Mouse (Mus musculus) myocyte (in vitro differentiated cells): ENCODE data around the gene Mtfr1l. TPM values are rescaled to one million over a fixed set of nuclear protein-coding genes. Genes with fewer than 3 reads are reported as not detected.

Source experiments
- H3K27me3 ChIP-seq: one replicate; pipeline ENCODE4 v1.6.1; 2011; ENCODE audit not compliant: control insufficient read depth, insufficient read depth, insufficient read length
- H3K36me3 ChIP-seq: one replicate; pipeline ENCODE4 v1.6.1; 2011; ENCODE audit not compliant: control insufficient read depth, insufficient read depth
- H3K4me2 ChIP-seq: one replicate; pipeline ENCODE4 v1.6.1; 2011; ENCODE audit warnings: low read depth, control low read depth
- H3K4me3 ChIP-seq: one replicate; pipeline ENCODE4 v1.5.1; 2011; ENCODE audit warnings: mild to moderate bottlenecking, control low read depth, moderate library complexity
- H3K79me2 ChIP-seq: one replicate; pipeline ENCODE4 v1.6.1; 2011; ENCODE audit not compliant: control insufficient read depth, insufficient read depth
- H3ac ChIP-seq: one replicate; pipeline ENCODE4 v1.6.1; 2011; ENCODE audit not compliant: control insufficient read depth, insufficient read length
- CEBPB ChIP-seq: IDR thresholded peaks from 2 replicates; pipeline ENCODE4 v1.6.1; 2011; ENCODE audit warnings: mild to moderate bottlenecking, moderate library complexity; ENCODE audit not compliant: poor library complexity, insufficient read depth, severe bottlenecking
- E2F4 ChIP-seq: IDR thresholded peaks from one replicate; pipeline ENCODE4 v1.6.1; 2011; ENCODE audit warnings: mild to moderate bottlenecking, control low read depth, moderate library complexity; ENCODE audit not compliant: insufficient read depth
- MAX ChIP-seq: IDR thresholded peaks from one replicate; pipeline ENCODE4 v1.6.1; 2011; ENCODE audit warnings: low read depth, mild to moderate bottlenecking, control low read depth
- MYOD1 ChIP-seq, 3 experiments: IDR thresholded peaks; one replicate each; pipeline ENCODE4 v1.6.1; 2011; ENCODE audit warnings: control low read depth in 2 of 3, low read depth in 2 of 3, mild to moderate bottlenecking in 2 of 3, moderate library complexity in 1 of 3; ENCODE audit not compliant: insufficient read length in 2 of 3, control insufficient read depth in 1 of 3
- MYOG ChIP-seq, 3 experiments: IDR thresholded peaks; one replicate each; pipeline ENCODE4 v1.6.1; 2011; ENCODE audit warnings: control low read depth in 2 of 3, low read depth in 2 of 3, mild to moderate bottlenecking in 2 of 3; ENCODE audit not compliant: insufficient read length in 2 of 3, control insufficient read depth in 1 of 3, insufficient read depth in 1 of 3
- POLR2A ChIP-seq: IDR thresholded peaks from one replicate; pipeline ENCODE4 v1.6.1; 2011; ENCODE audit warnings: low read depth, mild to moderate bottlenecking, control low read depth, moderate library complexity; ENCODE audit not compliant: insufficient read length
- POLR2AphosphoS2 ChIP-seq: IDR thresholded peaks from one replicate; pipeline ENCODE4 v1.6.1; 2011; ENCODE audit warnings: low read depth, control low read depth; ENCODE audit not compliant: insufficient read length
- REST ChIP-seq: IDR thresholded peaks from one replicate; pipeline ENCODE4 v1.6.1; 2011; ENCODE audit warnings: mild to moderate bottlenecking, control low read depth, moderate library complexity; ENCODE audit not compliant: insufficient read depth, insufficient read length
- SRF ChIP-seq: IDR thresholded peaks from one replicate; pipeline ENCODE4 v1.6.1; 2011; ENCODE audit warnings: low read depth; ENCODE audit not compliant: control insufficient read depth, insufficient read length
- TCF12 ChIP-seq: IDR thresholded peaks from one replicate; pipeline ENCODE4 v1.6.1; 2011; ENCODE audit warnings: mild to moderate bottlenecking, control low read depth; ENCODE audit not compliant: poor library complexity, insufficient read depth, severe bottlenecking
- TCF3 ChIP-seq: IDR thresholded peaks from one replicate; pipeline ENCODE4 v1.6.1; 2011; ENCODE audit warnings: low read depth, control low read depth; ENCODE audit not compliant: insufficient read length
- USF1 ChIP-seq: IDR thresholded peaks from one replicate; pipeline ENCODE4 v1.6.1; 2011; ENCODE audit warnings: low read depth, mild to moderate bottlenecking, control low read depth, moderate library complexity
- polyA plus RNA-seq: library from polyadenylated mRNA; unstranded; fragments of >200 nt; fragmentation: generic; extraction: Trizol; gene quantifications from one replicate; pipeline ENCODE4 v1.2.1, GENCODE M21; 2012; ENCODE audit warnings: missing spikeins

Gene Mtfr1l
- polyA plus RNA-seq, 1 experiment = 92.0 TPM

DNA sequence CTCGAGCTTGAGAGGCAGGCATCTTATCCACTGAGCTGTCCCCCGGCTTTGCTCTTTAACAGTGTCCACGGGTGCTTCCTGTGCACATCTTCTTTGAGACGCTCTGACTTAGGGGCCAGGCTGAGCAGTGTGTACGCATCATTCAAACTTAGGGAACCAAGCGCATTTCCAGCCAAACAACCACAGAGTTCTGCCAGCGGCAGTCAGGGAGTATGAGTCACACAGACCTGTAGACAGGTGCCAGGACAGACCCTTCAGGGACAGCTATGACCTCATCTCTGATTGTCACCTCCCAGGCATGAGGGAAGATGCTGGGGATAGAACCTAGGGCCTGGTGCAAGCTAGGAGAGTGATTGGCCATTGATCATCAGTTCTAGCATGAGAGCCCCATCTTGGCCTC is 24.0 kb upstream of the Mtfr1l start:
- Histone ChIP-seq H3K27me3 (no peaks in the 10 kb centered on the region), H3K79me2 (no peaks in the 10 kb centered on the region), H3ac (no peak overlapping the region), H3K4me3 (no peak overlapping the region), H3K36me3 (no peaks in the 10 kb centered on the region), H3K4me2 (no peak overlapping the region)
- TF ChIP-seq MYOG (IDR thresholded peaks at IDR 0.05; ENCODE audit: control insufficient read depth in 1 of 3, insufficient read depth in 1 of 3, insufficient read length in 2 of 3, low read depth in 2 of 3) = peak in 1 of 3 experiments; percentile 22
- peak in 2 of 3 experiments; percentile 36 to 60 for TF ChIP-seq MYOD1 (IDR thresholded peaks at IDR 0.05; ENCODE audit: control insufficient read depth in 1 of 3, insufficient read length in 2 of 3, low read depth in 2 of 3)
- no peak for TF ChIP-seq E2F4
- no peak for TF ChIP-seq REST
- no peak for TF ChIP-seq CEBPB
- TF ChIP-seq TCF3 = no peak
- no peak for TF ChIP-seq USF1
- TF ChIP-seq TCF12 = no peak
- TF ChIP-seq MAX = no peak
- TF ChIP-seq POLR2A = no peak
- no peak for TF ChIP-seq SRF
- no peak for TF ChIP-seq POLR2AphosphoS2

GRCm38 (mm10) chr4:134558570-134559113 is 23.5 kb upstream of the Mtfr1l start:
- Histone ChIP-seq H3K36me3 (no peaks in the 10 kb centered on the region), H3ac (no peak overlapping the region), H3K27me3 (no peaks in the 10 kb centered on the region), H3K79me2 (no peaks in the 10 kb centered on the region), H3K4me3 (no peak overlapping the region), H3K4me2 (no peak overlapping the region)
- TF ChIP-seq REST (no peak), POLR2A (no peak), MYOD1 (IDR thresholded peaks at IDR 0.05; ENCODE audit: control insufficient read depth in 1 of 3, insufficient read length in 2 of 3, low read depth in 2 of 3) (no peak), POLR2AphosphoS2 (no peak), TCF12 (no peak), E2F4 (no peak), SRF (no peak), CEBPB (no peak), TCF3 (no peak), USF1 (no peak), MAX (no peak), MYOG (IDR thresholded peaks at IDR 0.05; ENCODE audit: control insufficient read depth in 1 of 3, insufficient read depth in 1 of 3, insufficient read length in 2 of 3, low read depth in 2 of 3) (no peak)

DNA sequence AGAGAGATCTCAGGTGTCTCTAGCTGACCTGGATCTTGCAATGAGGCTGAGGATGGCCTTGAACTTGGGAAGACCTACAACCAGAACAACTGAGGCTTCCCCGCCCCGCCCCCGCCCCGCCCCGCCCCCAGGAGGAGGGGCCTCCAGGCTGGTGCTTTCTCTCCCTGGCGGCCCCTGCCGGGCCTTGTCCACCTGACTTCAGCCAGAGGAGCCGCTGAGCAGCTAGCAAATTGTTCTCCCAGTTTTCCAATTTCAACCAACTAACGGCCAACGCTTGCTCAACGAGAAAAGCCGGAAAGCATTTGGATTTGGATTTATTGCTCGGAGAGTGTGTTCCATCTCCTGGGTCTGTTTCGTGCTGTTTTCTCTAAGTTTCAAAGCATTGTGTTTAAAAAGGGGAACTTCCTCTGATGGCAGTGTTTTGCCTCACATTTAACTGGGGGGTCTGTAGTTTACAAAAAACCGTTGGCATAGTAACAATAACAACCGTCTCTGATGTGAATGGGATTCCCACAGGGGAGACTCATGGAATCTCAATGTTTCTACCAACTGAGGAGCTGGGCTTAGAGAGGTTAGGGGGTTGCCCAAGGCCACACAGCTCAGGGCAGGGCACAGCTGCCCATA is 22.6 kb upstream of the Mtfr1l start:
- Histone ChIP-seq H3ac (no peak overlapping the region), H3K4me2 (no peak overlapping the region), H3K27me3 (no peaks in the 10 kb centered on the region), H3K79me2 (no peaks in the 10 kb centered on the region), H3K4me3 (no peak overlapping the region), H3K36me3 (no peaks in the 10 kb centered on the region)
- no peak for TF ChIP-seq MYOG (IDR thresholded peaks at IDR 0.05; ENCODE audit: control insufficient read depth in 1 of 3, insufficient read depth in 1 of 3, insufficient read length in 2 of 3, low read depth in 2 of 3)
- no peak for TF ChIP-seq POLR2A
- TF ChIP-seq TCF3 = no peak

DNA sequence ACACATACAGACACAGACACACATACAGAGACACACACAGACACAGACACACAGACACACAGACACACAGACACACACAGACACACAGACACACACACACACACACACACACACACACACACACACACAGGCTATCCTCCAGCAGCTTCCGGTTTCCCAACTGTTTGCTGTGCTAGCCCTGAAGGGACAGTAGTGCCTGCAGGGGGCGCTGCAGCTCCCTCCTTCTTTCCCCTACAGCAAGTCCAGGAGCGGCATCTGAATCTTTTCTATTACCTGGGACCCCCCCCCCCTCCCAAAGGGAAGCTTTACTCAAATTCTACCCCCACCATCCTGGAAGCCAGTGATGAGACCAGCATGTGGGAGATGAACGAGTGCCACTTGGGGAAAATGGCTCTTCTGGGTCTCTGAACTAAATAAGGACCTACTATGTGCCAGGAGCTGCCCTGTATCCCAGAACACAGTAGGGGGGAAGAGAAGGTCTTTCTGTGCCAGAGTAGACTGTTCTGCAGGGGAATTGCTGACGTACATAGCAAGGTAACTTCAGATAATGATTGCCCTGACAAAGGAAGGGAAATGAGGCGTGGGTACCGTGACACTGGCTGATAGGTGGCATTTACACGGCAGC is 20.9 kb upstream of the Mtfr1l start:
- Histone ChIP-seq H3K4me3 (no peak overlapping the region), H3K27me3 (no peaks in the 10 kb centered on the region), H3K79me2 (peaks cover 6% of the 10 kb centered on the region), H3ac (no peak overlapping the region), H3K36me3 (no peaks in the 10 kb centered on the region), H3K4me2 (no peak overlapping the region)
- TF ChIP-seq MYOD1 (IDR thresholded peaks at IDR 0.05; ENCODE audit: control insufficient read depth in 1 of 3, insufficient read length in 2 of 3, low read depth in 2 of 3) (no peak), REST (no peak), MYOG (IDR thresholded peaks at IDR 0.05; ENCODE audit: control insufficient read depth in 1 of 3, insufficient read depth in 1 of 3, insufficient read length in 2 of 3, low read depth in 2 of 3) (no peak), POLR2AphosphoS2 (no peak), SRF (no peak), TCF3 (no peak), POLR2A (no peak), USF1 (no peak), CEBPB (no peak)

DNA sequence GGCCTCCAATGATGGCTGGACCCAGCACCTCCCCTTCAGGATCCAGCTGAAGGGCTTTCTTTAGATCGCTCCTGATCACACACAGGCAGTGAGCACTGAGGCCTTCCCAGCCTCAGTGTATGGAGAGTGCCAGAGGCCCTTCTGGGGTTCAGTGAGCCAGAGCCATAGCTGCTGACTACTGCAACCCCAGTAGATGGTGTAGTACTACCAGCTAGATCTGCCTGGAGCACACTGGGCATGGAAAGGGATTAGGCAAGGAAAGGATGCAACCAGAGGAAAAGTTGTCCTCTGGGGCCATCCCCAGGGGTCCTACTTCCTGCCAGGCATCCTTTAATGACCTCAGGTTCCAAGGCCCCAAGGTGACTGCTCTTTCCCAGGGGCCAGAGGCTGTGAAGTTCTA is 18.4 kb upstream of the Mtfr1l start:
- Histone ChIP-seq H3K4me2 (no peak overlapping the region), H3K27me3 (no peaks in the 10 kb centered on the region), H3ac (no peak overlapping the region), H3K79me2 (peaks cover 13% of the 10 kb centered on the region), H3K4me3 (no peak overlapping the region), H3K36me3 (no peaks in the 10 kb centered on the region)
- TF ChIP-seq REST (no peak), TCF12 (no peak), MYOG (IDR thresholded peaks at IDR 0.05; ENCODE audit: control insufficient read depth in 1 of 3, insufficient read depth in 1 of 3, insufficient read length in 2 of 3, low read depth in 2 of 3) (no peak)
